Mouse (Mus musculus) layer of hippocampus, postnatal 25 days (tissue): ENCODE data around the gene Olfr985. TPM values are rescaled to one million over a fixed set of nuclear protein-coding genes. Genes with fewer than 3 reads are reported as not detected.

ENCODE experiments used
- DNase-seq, 2 experiments: peaks; one replicate each; pipeline ENCODE4 v3.0.0; 2022; ENCODE audit warnings: mixed read lengths in 2 of 2, low spot score in 1 of 2; ENCODE audit errors: extremely low spot score in 1 of 2
- total RNA-seq, 2 experiments: library from RNA; stranded (reverse); gene quantifications; 2 replicates each; pipeline ENCODE4 v1.2.3; 2021

Gene Olfr985
- total RNA-seq: not detected

- no peak for DNase-seq
These were observed at the start of gene Olfr985 for GRCm38 (mm10) chr9:40130084-40130483. Olfr985 (minus strand) TSS chr9:40130184.

- no peak for DNase-seq
These were observed 47.0 kb upstream of the Olfr985 start for GRCm38 (mm10) chr9:40177017-40177416.

- no peak for DNase-seq
These were observed 36.5 kb upstream of the Olfr985 start for GRCm38 (mm10) chr9:40166446-40166845.

- DNase-seq: no peak
These were observed 25.2 kb upstream of the Olfr985 start for GRCm38 (mm10) chr9:40155118-40155644.

- DNase-seq: no peak
These were observed 11.6 kb upstream of the Olfr985 start for GRCm38 (mm10) chr9:40141544-40141943.

- no peak for DNase-seq
These were observed 9.5 kb upstream of the Olfr985 start for GRCm38 (mm10) chr9:40139484-40139883.

- DNase-seq: no peak
These were observed 7.2 kb upstream of the Olfr985 start for GRCm38 (mm10) chr9:40136987-40137688.

GRCm38 (mm10) chr9:40130556-40130955 is 572 bp upstream of the Olfr985 start:
- DNase-seq: no peak

GRCm38 (mm10) chr9:40117287-40117659 is 12.7 kb downstream of the Olfr985 start:
- DNase-seq: no peak

- no peak for DNase-seq
These were observed 13.2 kb downstream of the Olfr985 start for GRCm38 (mm10) chr9:40116645-40117286.

GRCm38 (mm10) chr9:40114106-40114505 is 15.9 kb downstream of the Olfr985 start, which contains the start of gene Olfr984:
Olfr984 (minus strand) TSS chr9:40114206.
- no peak for DNase-seq

GRCm38 (mm10) chr9:40094769-40095168 is 35.2 kb downstream of the Olfr985 start:
- no peak for DNase-seq

- DNase-seq: no peak
These were observed 36.5 kb downstream of the Olfr985 start, which contains the start of gene Olfr983 for GRCm38 (mm10) chr9:40093495-40093894. Olfr983 (minus strand) TSS chr9:40093595.

Other genes with a start within 250 kb of the Olfr985 start
- not detected for gene Olfr229, start 222.8 kb downstream of the Olfr985 start, total RNA-seq
- gene Olfr974, start 192.7 kb downstream of the Olfr985 start, total RNA-seq: not detected
- gene Olfr975, start 178.1 kb downstream of the Olfr985 start, total RNA-seq: not detected
- not detected for gene Olfr976, start 169.1 kb downstream of the Olfr985 start, total RNA-seq
- not detected for gene Olfr978, start 138.1 kb downstream of the Olfr985 start, total RNA-seq
- not detected for gene Olfr979, start 126.7 kb downstream of the Olfr985 start, total RNA-seq
- not detected for gene Olfr980, start 120.6 kb downstream of the Olfr985 start, total RNA-seq
- not detected for gene Olfr981, start 108.7 kb downstream of the Olfr985 start, total RNA-seq
- gene Olfr982, start 56.4 kb downstream of the Olfr985 start, total RNA-seq: not detected
- gene Olfr983, start 36.6 kb downstream of the Olfr985 start, total RNA-seq: not detected
- not detected for gene Olfr984, start 16.0 kb downstream of the Olfr985 start, total RNA-seq
- gene Tmem225, start 17.9 kb upstream of the Olfr985 start, total RNA-seq: not detected
- under 1 TPM in 1 of 2 experiments, not detected in 1; 0.14 TPM for gene Olfr986, start 50.7 kb upstream of the Olfr985 start, total RNA-seq
- gene Zfp202, start 62.1 kb upstream of the Olfr985 start, total RNA-seq: 1 to 10 TPM; 3.4 to 3.8 TPM
- gene Scn3b, start 139.0 kb upstream of the Olfr985 start, total RNA-seq: 100 to 1,000 TPM; 248 to 274 TPM